Mouse (Mus musculus) liver, postnatal 0 days (tissue): ENCODE results near the gene Hsd17b3. TPM values are rescaled to one million over a fixed set of nuclear protein-coding genes. Genes with fewer than 3 reads are reported as not detected.

Experiments
- ATAC-seq: fragments of 200-750 bp; cut with Nextera tagmentation; 2 replicates; pipeline ENCODE4 v1.8.0; 2017; ENCODE audit warnings: mild to moderate bottlenecking, moderate library complexity
- DNase-seq: peaks from one replicate; pipeline ENCODE4 v3.0.0-alpha.2; 2016
- H3K27ac ChIP-seq: fragments of 300-500 bp; sonication (generic); 2 replicates; pipeline ENCODE4 v1.5.1; 2014; ENCODE audit warnings: antibody characterized with exemption, moderate library complexity, mild to moderate bottlenecking, low read depth
- H3K27me3 ChIP-seq: fragments of 300-500 bp; sonication (generic); 2 replicates; pipeline ENCODE4 v1.6.1; 2014; ENCODE audit warnings: low read length, control low read depth, mixed read lengths; ENCODE audit not compliant: insufficient read depth
- H3K36me3 ChIP-seq: fragments of 300-500 bp; sonication (generic); replicated peaks from 2 replicates; pipeline ENCODE4 v1.6.1; 2014; ENCODE audit warnings: mild to moderate bottlenecking, control low read depth, low read length, moderate library complexity, mixed read lengths; ENCODE audit not compliant: insufficient read depth
- H3K4me1 ChIP-seq: fragments of 300-500 bp; sonication (generic); 2 replicates; pipeline ENCODE4 v1.6.1; 2014; ENCODE audit warnings: antibody characterized with exemption, mild to moderate bottlenecking, control low read depth; ENCODE audit not compliant: insufficient read depth
- H3K4me2 ChIP-seq: fragments of 300-500 bp; sonication (generic); 2 replicates; pipeline ENCODE4 v1.6.1; 2014; ENCODE audit warnings: low read depth, mild to moderate bottlenecking, low read length, moderate library complexity, mixed read lengths
- H3K4me3 ChIP-seq: fragments of 300-500 bp; sonication (generic); 2 replicates; pipeline ENCODE4 v1.5.1; 2014; ENCODE audit warnings: low read depth, low read length
- H3K9ac ChIP-seq: fragments of 300-500 bp; sonication (generic); replicated peaks from 2 replicates; pipeline ENCODE4 v1.6.1; 2014; ENCODE audit warnings: mild to moderate bottlenecking, moderate library complexity
- H3K9me3 ChIP-seq: fragments of 300-500 bp; sonication (generic); 2 replicates; pipeline ENCODE4 v1.6.1; 2016; ENCODE audit warnings: mild to moderate bottlenecking, control low read depth, low read length, mixed read lengths
- CTCF ChIP-seq: sonication (generic); IDR thresholded peaks from 2 replicates; pipeline ENCODE4 v1.5.1; 2016; ENCODE audit warnings: antibody characterized with exemption, low read depth
- EP300 ChIP-seq: IDR thresholded peaks from 2 replicates; pipeline ENCODE4 v1.6.1; 2016; ENCODE audit warnings: antibody characterized with exemption, low read depth, mild to moderate bottlenecking
- WGBS: fragments of 180-500 bp; shearing (Covaris S2); extraction: QIAGEN DNeasy Blood & Tissue Kit; methylation state at CpG from one replicate; pipeline ENCODE4 v1.1.7; 2014; ENCODE audit not compliant: insufficient replicate concordance; 5-methylcytosine and 5-hydroxymethylcytosine counted together
- polyA plus RNA-seq: library from polyadenylated mRNA; unstranded; fragments of >200 nt; fragmentation: Nextera tagmentation; extraction: Ambion mirVana; gene quantifications from 2 replicates; pipeline ENCODE4 v1.2.1, GENCODE M21; 2015

The Hsd17b3 gene
- polyA plus RNA-seq, 1 experiment from 2014 or later, result not detected

GRCm38 (mm10) chr13:64090278-64090677, 1.2 kb upstream of the Hsd17b3 start:
- no peak for TF ChIP-seq CTCF
- TF ChIP-seq EP300, result no peak
- Histone ChIP-seq H3K4me3 (no peak overlapping the region), H3K9me3 (no peaks in the 10 kb centered on the region), H3K9ac (no peak overlapping the region), H3K4me2 (no peak overlapping the region), H3K36me3 (no peaks in the 10 kb centered on the region), H3K4me1 (no peaks in the 10 kb centered on the region; the same call in 1 of the 2 replicates), H3K27ac (0 out of 2 replicates have a peak overlapping the region, but pooled peaks have one; percentile 37), H3K27me3 (no peaks in the 10 kb centered on the region)
- no peak for DNase-seq
- 62% methylated on average over 5 of the region's 5 CpGs for WGBS
- ATAC-seq, result 0 out of 2 replicates have a peak, but pooled peaks have one; percentile 35

- no peak for TF ChIP-seq EP300
- no peak for TF ChIP-seq CTCF
- Histone ChIP-seq H3K9ac (no peak overlapping the region), H3K9me3 (no peaks in the 10 kb centered on the region), H3K4me3 (no peak overlapping the region), H3K36me3 (no peaks in the 10 kb centered on the region), H3K4me2 (no peak overlapping the region), H3K27me3 (no peaks in the 10 kb centered on the region), H3K27ac (no peak overlapping the region), H3K4me1 (no peaks in the 10 kb centered on the region; the same call in 1 of the 2 replicates)
- DNase-seq (no peak), ATAC-seq (no peak)
- WGBS, result 72% methylated on average over 7 of the region's 7 CpGs
Observed at GRCm38 (mm10) chr13:64088057-64088456, 973 bp downstream of the Hsd17b3 start.

- H3K36me3 ChIP-seq, result no peaks in the 10 kb centered on the region
- no peaks in the 10 kb centered on the region for H3K9me3 ChIP-seq
- TF ChIP-seq EP300, result no peak
- no peak for TF ChIP-seq CTCF
- no peak overlapping the region for H3K4me3 ChIP-seq
- DNase-seq, result no peak
- no peak overlapping the region for H3K27ac ChIP-seq
- no peaks in the 10 kb centered on the region for H3K27me3 ChIP-seq
- no peaks in the 10 kb centered on the region; the same call in 1 of the 2 replicates for H3K4me1 ChIP-seq
- H3K9ac ChIP-seq, result no peak overlapping the region
- no peak for ATAC-seq
- no peak overlapping the region for H3K4me2 ChIP-seq
- 80% methylated on average over 5 of the region's 5 CpGs for WGBS
Observed at GRCm38 (mm10) chr13:64086036-64086435, 3.0 kb downstream of the Hsd17b3 start.

GRCm38 (mm10) chr13:64083331-64083730, 5.7 kb downstream of the Hsd17b3 start:
- TF ChIP-seq CTCF (no peak), EP300 (no peak)
- no peaks in the 10 kb centered on the region for H3K4me1 ChIP-seq
- no peaks in the 10 kb centered on the region for H3K9me3 ChIP-seq
- ATAC-seq (no peak), DNase-seq (no peak)
- WGBS, result 83% methylated on average over 3 of the region's 3 CpGs
- H3K36me3 ChIP-seq, result no peaks in the 10 kb centered on the region
- no peaks in the 10 kb centered on the region for H3K27me3 ChIP-seq
- H3K27ac ChIP-seq, result no peak overlapping the region
- no peak overlapping the region for H3K4me2 ChIP-seq
- no peak overlapping the region for H3K9ac ChIP-seq
- H3K4me3 ChIP-seq, result no peak overlapping the region

GRCm38 (mm10) chr13:64081012-64081919, 7.8 kb downstream of the Hsd17b3 start:
- Histone ChIP-seq H3K9ac (no peak overlapping the region), H3K4me1 (no peaks in the 10 kb centered on the region), H3K36me3 (no peaks in the 10 kb centered on the region), H3K27me3 (no peaks in the 10 kb centered on the region), H3K9me3 (no peaks in the 10 kb centered on the region), H3K4me2 (no peak overlapping the region), H3K4me3 (no peak overlapping the region), H3K27ac (no peak overlapping the region)
- TF ChIP-seq CTCF, result no peak
- 61% methylated on average over 16 of the region's 16 CpGs for WGBS
- DNase-seq (no peak), ATAC-seq (no peak)

GRCm38 (mm10) chr13:64077591-64077990, 11.4 kb downstream of the Hsd17b3 start:
- Histone ChIP-seq H3K27me3 (no peaks in the 10 kb centered on the region), H3K9me3 (no peaks in the 10 kb centered on the region), H3K36me3 (no peaks in the 10 kb centered on the region), H3K4me3 (no peak overlapping the region), H3K9ac (no peak overlapping the region), H3K4me2 (no peak overlapping the region), H3K27ac (no peak overlapping the region), H3K4me1 (no peaks in the 10 kb centered on the region)
- ATAC-seq (no peak), DNase-seq (no peak)
- TF ChIP-seq CTCF, result no peak
- 72% methylated on average over 5 of the region's 5 CpGs for WGBS
